Comparison of ENCODE assay signal across 14 mouse cellular contexts in genomic region chr9:52148311-52148710, GRCm38 (mm10). TPM values are rescaled to one million over a fixed set of nuclear protein-coding genes. Genes with fewer than 3 reads are reported as not detected.
DNase-seq lines count a peak whose midpoint lies in the region; ATAC-seq and TF ChIP-seq lines count a peak whose summit lies in the region.
"Had no signal": no experiment of that assay in that cellular context is flagged by ENCODE, and none has a peak within 500 bp of the region (broad histone marks: within the 10 kb centered on the region; RNA-seq: fewer than 3 reads in every experiment).

No protein-coding gene starts in this region.

- no peak for TF ChIP-seq CTCF in intestine, postnatal 0 days (IDR thresholded peaks at IDR 0.05; ENCODE audit: low read depth)

- H3K9me3 ChIP-seq in intestine, embryonic 14.5 days (ENCODE audit: control insufficient read depth, low read length) = no peaks in the 10 kb centered on the region
- no peaks in the 10 kb centered on the region for H3K9me3 ChIP-seq in intestine, postnatal 0 days (ENCODE audit: control insufficient read depth)
- no peaks in the 10 kb centered on the region for H3K9me3 ChIP-seq in forebrain, embryonic 16.5 days (ENCODE audit: control insufficient read depth, low read length)
- H3K9me3 ChIP-seq in midbrain, embryonic 10.5 days (replicated peaks) = no peaks in the 10 kb centered on the region
- H3K9me3 ChIP-seq: liver, embryonic 15.5 days; megakaryocyte, embryonic 14.5 days had no signal

- WGBS in intestine, embryonic 14.5 days = 77% methylated on average over 3 of the region's 3 CpGs
- 75% methylated on average over 3 of the region's 3 CpGs for WGBS in intestine, postnatal 0 days
- WGBS in forebrain, embryonic 16.5 days = 3% methylated on average over 3 of the region's 3 CpGs
- WGBS in midbrain, embryonic 10.5 days = 32% methylated on average over 3 of the region's 3 CpGs

- no peak for ATAC-seq in intestine, embryonic 14.5 days (replicated peaks; ENCODE audit: low FRiP score, low TSS enrichment, low read depth)
- ATAC-seq in intestine, postnatal 0 days = no peak
- ATAC-seq in forebrain, embryonic 16.5 days = no peak
- ATAC-seq: CD4-positive, CD25-positive, alpha-beta regulatory T cell, adult 4 months had no signal

- H3K27me3 ChIP-seq in intestine, embryonic 14.5 days (replicated peaks; ENCODE audit: control insufficient read depth, insufficient read depth, low read length) = no peaks in the 10 kb centered on the region
- no peaks in the 10 kb centered on the region for H3K27me3 ChIP-seq in intestine, postnatal 0 days (replicated peaks; ENCODE audit: control insufficient read depth, insufficient read depth, low read length)
- no peaks in the 10 kb centered on the region for H3K27me3 ChIP-seq in forebrain, embryonic 16.5 days (replicated peaks; ENCODE audit: control insufficient read depth, insufficient read depth, low read length)
- no peaks in the 10 kb centered on the region for H3K27me3 ChIP-seq in midbrain, embryonic 10.5 days (ENCODE audit: low read depth, poor library complexity, severe bottlenecking)
- H3K27me3 ChIP-seq: liver, embryonic 15.5 days; megakaryocyte, embryonic 14.5 days had no signal

- no peak overlapping the region for H3K27ac ChIP-seq in intestine, embryonic 14.5 days (ENCODE audit: low read depth)
- H3K27ac ChIP-seq in intestine, postnatal 0 days (ENCODE audit: low read depth, low read length) = no peak overlapping the region
- H3K27ac ChIP-seq in forebrain, embryonic 16.5 days (ENCODE audit: low read length) = peak overlapping the region; percentile 90
- H3K27ac ChIP-seq in midbrain, embryonic 10.5 days (replicated peaks) = peak overlapping the region; percentile 90
- H3K27ac ChIP-seq: liver, embryonic 15.5 days had no signal

- no peak for DNase-seq in intestine, embryonic 14.5 days (ENCODE audit: low spot score)
- no peak for DNase-seq in midbrain, embryonic 10.5 days (ENCODE audit: low spot score)
- DNase-seq in retina, postnatal 1 day = peak; percentile 84
- no peak for DNase-seq in left cerebral cortex, adult 8-10 months (ENCODE audit: low spot score in 2 of 2)
- DNase-seq in gastrocnemius, postnatal 36 days = no peak
- DNase-seq in left cerebral cortex, adult 18-20 months (ENCODE audit: low spot score in 2 of 2) = no peak
- DNase-seq: cerebellum, postnatal 10 days; heart, adult 11 months; kidney, adult 8-10 months had no signal

- no peak overlapping the region for H3K4me2 ChIP-seq in intestine, embryonic 14.5 days (ENCODE audit: low read length)
- H3K4me2 ChIP-seq in intestine, postnatal 0 days (replicated peaks; ENCODE audit: low read depth) = no peak overlapping the region
- peak overlapping the region; percentile 55 for H3K4me2 ChIP-seq in forebrain, embryonic 16.5 days (ENCODE audit: low read length)
- H3K4me2 ChIP-seq: liver, embryonic 15.5 days had no signal

- no peaks in the 10 kb centered on the region for H3K36me3 ChIP-seq in intestine, embryonic 14.5 days (ENCODE audit: control insufficient read depth, insufficient read depth, low read length)
- H3K36me3 ChIP-seq in intestine, postnatal 0 days (ENCODE audit: control insufficient read depth, insufficient read depth) = no peaks in the 10 kb centered on the region
- peaks cover 2% of the 10 kb centered on the region; the same call in 1 of the 2 replicates for H3K36me3 ChIP-seq in forebrain, embryonic 16.5 days (ENCODE audit: control insufficient read depth, insufficient read depth)
- H3K36me3 ChIP-seq in midbrain, embryonic 10.5 days = peaks cover 13% of the 10 kb centered on the region
- H3K36me3 ChIP-seq: liver, embryonic 15.5 days had no signal

- H3K4me1 ChIP-seq in intestine, embryonic 14.5 days (replicated peaks; ENCODE audit: control insufficient read depth, insufficient read depth, low read length) = no peaks in the 10 kb centered on the region
- no peaks in the 10 kb centered on the region for H3K4me1 ChIP-seq in intestine, postnatal 0 days (replicated peaks; ENCODE audit: control insufficient read depth, insufficient read depth, low read length)
- H3K4me1 ChIP-seq in forebrain, embryonic 16.5 days (replicated peaks; ENCODE audit: control insufficient read depth, insufficient read depth, low read length) = peaks cover 33% of the 10 kb centered on the region
- H3K4me1 ChIP-seq in midbrain, embryonic 10.5 days = peaks cover 89% of the 10 kb centered on the region
- H3K4me1 ChIP-seq: liver, embryonic 15.5 days had no signal

- intact Hi-C loops in gastrocnemius, postnatal 36 days (cut with DNase I) = no loop called here

- no peak overlapping the region for H3K9ac ChIP-seq in intestine, embryonic 14.5 days (ENCODE audit: low read length)
- H3K9ac ChIP-seq in intestine, postnatal 0 days (ENCODE audit: low read depth, low read length) = no peak overlapping the region
- peak overlapping the region; percentile 59; the same call in 1 of the 2 replicates for H3K9ac ChIP-seq in forebrain, embryonic 16.5 days (replicated peaks; ENCODE audit: low read depth, low read length)
- H3K9ac ChIP-seq: liver, embryonic 15.5 days had no signal

- 0 out of 2 replicates have a peak overlapping the region, but pooled peaks have one; percentile 8 for H3K4me3 ChIP-seq in intestine, embryonic 14.5 days (ENCODE audit: low read depth, low read length)
- H3K4me3 ChIP-seq in intestine, postnatal 0 days (ENCODE audit: low read depth, low read length) = no peak overlapping the region
- H3K4me3 ChIP-seq in forebrain, embryonic 16.5 days (replicated peaks; ENCODE audit: low read length) = peak overlapping the region; percentile 48
- peak overlapping the region; percentile 58 for H3K4me3 ChIP-seq in midbrain, embryonic 10.5 days
- H3K4me3 ChIP-seq: liver, embryonic 15.5 days; megakaryocyte, embryonic 14.5 days had no signal

RNA-seq across cellular contexts. Expression of gene Zc3h12c, which starts 20.1 kb away (rescaled TPM):
- polyA plus RNA-seq in intestine, embryonic 14.5 days (2014; fragmentation: Nextera tagmentation; extraction: Ambion mirVana) = 4.0 and 4.2 TPM in 2 replicates
- polyA plus RNA-seq in intestine, postnatal 0 days (2015; fragmentation: Nextera tagmentation; extraction: Ambion mirVana) = 0.95 and 1.1 TPM in 2 replicates
- polyA plus RNA-seq in forebrain, embryonic 16.5 days (2015; fragmentation: Nextera tagmentation; extraction: Ambion mirVana) = 6.4 and 7.4 TPM in 2 replicates
- polyA plus RNA-seq in midbrain, embryonic 10.5 days (2016; fragmentation: Nextera tagmentation; extraction: Ambion mirVana) = 6.9 and 9.6 TPM in 2 replicates
- total RNA-seq in left cerebral cortex, adult 8-10 months (2022) = 10 to 100 TPM; 12.1 to 13.6 (median 13.3) TPM
- 1 to 10 TPM; 5.6 to 6.9 TPM for total RNA-seq in gastrocnemius, postnatal 36 days (2021)
- 10 to 100 TPM; 12.8 to 18.3 TPM for total RNA-seq in left cerebral cortex, adult 18-20 months (2021)

Comparison
In these comparisons a context has a peak if more than half of its experiments do, and no peak if none do; other contexts are left out.
1. H3K27ac ChIP-seq: peak in forebrain, embryonic 16.5 days (single experiment) and midbrain, embryonic 10.5 days (single experiment); none in intestine, embryonic 14.5 days (single experiment) and intestine, postnatal 0 days (single experiment).